Mouse (Mus musculus): ENCODE measurements around the gene AF366264.

GRCm38 (mm10) chr8:13793097-13793745 is 45.0 kb downstream of the AF366264 start:
- TF ChIP-seq CTCF (IDR thresholded peaks at IDR 0.05; ENCODE audit: borderline replicate concordance, insufficient read depth, low read depth, low read length), result no peak
- no peak for TF ChIP-seq POLR2A (IDR thresholded peaks at IDR 0.05; ENCODE audit: borderline replicate concordance, insufficient read depth, low read length)
